Mouse (Mus musculus): ENCODE data around the gene Rps27rt. TPM values are rescaled to one million over a fixed set of nuclear protein-coding genes. Genes with fewer than 3 reads are reported as not detected.

Gene Rps27rt
- polyA plus RNA-seq, 1 experiment from 2014 or later = 405 TPM

- WGBS = 62% methylated on average over 12 of the region's 12 CpGs
- Histone ChIP-seq H3K36me3 (replicated peaks; ENCODE audit: control insufficient read depth, insufficient read depth, low read depth, low read length) (no peaks in the 10 kb centered on the region), H3K27ac (replicated peaks; ENCODE audit: low read depth, low read length) (no peak overlapping the region), H3K4me2 (ENCODE audit: low read depth, low read length) (no peak overlapping the region), H3K27me3 (ENCODE audit: control insufficient read depth, insufficient read depth, low read length) (no peaks in the 10 kb centered on the region), H3K9me3 (replicated peaks; ENCODE audit: control insufficient read depth, low read length) (peaks cover 6% of the 10 kb centered on the region), H3K4me1 (ENCODE audit: control insufficient read depth, insufficient read depth, low read length) (no peaks in the 10 kb centered on the region), H3K9ac (replicated peaks; ENCODE audit: low read length) (no peak overlapping the region), H3K4me3 (ENCODE audit: low read depth, low read length) (no peak overlapping the region)
- DNase-seq (ENCODE audit: low spot score) (no peak), ATAC-seq (replicated peaks; ENCODE audit: insufficient number of reproducible peaks, low FRiP score, low TSS enrichment, low read depth) (no peak)
Measured at GRCm38 (mm10) chr9:115012367-115012766, 29.8 kb upstream of the Rps27rt start.

- Histone ChIP-seq H3K9ac (replicated peaks; ENCODE audit: low read length) (no peak overlapping the region), H3K4me2 (ENCODE audit: low read depth, low read length) (no peak overlapping the region), H3K4me3 (ENCODE audit: low read depth, low read length) (no peak overlapping the region), H3K4me1 (ENCODE audit: control insufficient read depth, insufficient read depth, low read length) (no peaks in the 10 kb centered on the region), H3K27me3 (ENCODE audit: control insufficient read depth, insufficient read depth, low read length) (no peaks in the 10 kb centered on the region), H3K27ac (replicated peaks; ENCODE audit: low read depth, low read length) (no peak overlapping the region), H3K36me3 (replicated peaks; ENCODE audit: control insufficient read depth, insufficient read depth, low read depth, low read length) (no peaks in the 10 kb centered on the region), H3K9me3 (replicated peaks; ENCODE audit: control insufficient read depth, low read length) (peaks cover 6% of the 10 kb centered on the region)
- WGBS = 81% methylated on average over 7 of the region's 7 CpGs
- ATAC-seq (replicated peaks; ENCODE audit: insufficient number of reproducible peaks, low FRiP score, low TSS enrichment, low read depth) = no peak
- DNase-seq (ENCODE audit: low spot score) = no peak
Measured at GRCm38 (mm10) chr9:115008194-115008593, 25.7 kb upstream of the Rps27rt start.

- Histone ChIP-seq H3K4me3 (ENCODE audit: low read depth, low read length) (no peak overlapping the region), H3K27me3 (ENCODE audit: control insufficient read depth, insufficient read depth, low read length) (no peaks in the 10 kb centered on the region), H3K9me3 (replicated peaks; ENCODE audit: control insufficient read depth, low read length) (peaks cover 6% of the 10 kb centered on the region), H3K4me2 (ENCODE audit: low read depth, low read length) (no peak overlapping the region), H3K36me3 (replicated peaks; ENCODE audit: control insufficient read depth, insufficient read depth, low read depth, low read length) (no peaks in the 10 kb centered on the region), H3K4me1 (ENCODE audit: control insufficient read depth, insufficient read depth, low read length) (no peaks in the 10 kb centered on the region), H3K9ac (replicated peaks; ENCODE audit: low read length) (no peak overlapping the region), H3K27ac (replicated peaks; ENCODE audit: low read depth, low read length) (no peak overlapping the region)
- ATAC-seq (replicated peaks; ENCODE audit: insufficient number of reproducible peaks, low FRiP score, low TSS enrichment, low read depth) = no peak
- DNase-seq (ENCODE audit: low spot score) = no peak
- 79% methylated on average over 6 of the region's 6 CpGs for WGBS
Measured at GRCm38 (mm10) chr9:115007776-115008175, 25.2 kb upstream of the Rps27rt start.

- Histone ChIP-seq H3K36me3 (replicated peaks; ENCODE audit: control insufficient read depth, insufficient read depth, low read depth, low read length) (no peaks in the 10 kb centered on the region), H3K27me3 (ENCODE audit: control insufficient read depth, insufficient read depth, low read length) (no peaks in the 10 kb centered on the region), H3K4me1 (ENCODE audit: control insufficient read depth, insufficient read depth, low read length) (no peaks in the 10 kb centered on the region), H3K4me3 (ENCODE audit: low read depth, low read length) (no peak overlapping the region), H3K27ac (replicated peaks; ENCODE audit: low read depth, low read length) (no peak overlapping the region), H3K9ac (replicated peaks; ENCODE audit: low read length) (no peak overlapping the region), H3K9me3 (replicated peaks; ENCODE audit: control insufficient read depth, low read length) (peaks cover 6% of the 10 kb centered on the region), H3K4me2 (ENCODE audit: low read depth, low read length) (no peak overlapping the region)
- DNase-seq (ENCODE audit: low spot score) = no peak
- 79% methylated on average over 10 of the region's 10 CpGs for WGBS
- ATAC-seq (replicated peaks; ENCODE audit: insufficient number of reproducible peaks, low FRiP score, low TSS enrichment, low read depth) = no peak
Measured at GRCm38 (mm10) chr9:115005446-115005845, 22.9 kb upstream of the Rps27rt start.

GRCm38 (mm10) chr9:114999771-115000146 lies 17.2 kb upstream of the Rps27rt start:
- ATAC-seq (replicated peaks; ENCODE audit: insufficient number of reproducible peaks, low FRiP score, low TSS enrichment, low read depth) = no peak
- Histone ChIP-seq H3K4me2 (ENCODE audit: low read depth, low read length) (no peak overlapping the region), H3K36me3 (replicated peaks; ENCODE audit: control insufficient read depth, insufficient read depth, low read depth, low read length) (no peaks in the 10 kb centered on the region), H3K9me3 (replicated peaks; ENCODE audit: control insufficient read depth, low read length) (no peaks in the 10 kb centered on the region), H3K4me3 (ENCODE audit: low read depth, low read length) (no peak overlapping the region), H3K27ac (replicated peaks; ENCODE audit: low read depth, low read length) (no peak overlapping the region), H3K9ac (replicated peaks; ENCODE audit: low read length) (no peak overlapping the region), H3K27me3 (ENCODE audit: control insufficient read depth, insufficient read depth, low read length) (no peaks in the 10 kb centered on the region), H3K4me1 (ENCODE audit: control insufficient read depth, insufficient read depth, low read length) (no peaks in the 10 kb centered on the region)
- DNase-seq (ENCODE audit: low spot score) = no peak
- WGBS = 80% methylated on average over 5 of the region's 5 CpGs

GRCm38 (mm10) chr9:114999010-114999770 lies 16.7 kb upstream of the Rps27rt start:
- WGBS = 83% methylated on average over 6 of the region's 6 CpGs
- no peak for DNase-seq (ENCODE audit: low spot score)
- Histone ChIP-seq H3K27ac (replicated peaks; ENCODE audit: low read depth, low read length) (no peak overlapping the region), H3K4me3 (ENCODE audit: low read depth, low read length) (no peak overlapping the region), H3K9ac (replicated peaks; ENCODE audit: low read length) (no peak overlapping the region), H3K4me1 (ENCODE audit: control insufficient read depth, insufficient read depth, low read length) (no peaks in the 10 kb centered on the region), H3K36me3 (replicated peaks; ENCODE audit: control insufficient read depth, insufficient read depth, low read depth, low read length) (no peaks in the 10 kb centered on the region), H3K27me3 (ENCODE audit: control insufficient read depth, insufficient read depth, low read length) (no peaks in the 10 kb centered on the region), H3K9me3 (replicated peaks; ENCODE audit: control insufficient read depth, low read length) (no peaks in the 10 kb centered on the region), H3K4me2 (ENCODE audit: low read depth, low read length) (no peak overlapping the region)
- no peak for ATAC-seq (replicated peaks; ENCODE audit: insufficient number of reproducible peaks, low FRiP score, low TSS enrichment, low read depth)

- 98% methylated on average over 6 of the region's 6 CpGs for WGBS
- no peak overlapping the region for H3K27ac ChIP-seq (replicated peaks; ENCODE audit: low read depth, low read length)
Measured at GRCm38 (mm10) chr9:114996489-114996888, 13.9 kb upstream of the Rps27rt start.

GRCm38 (mm10) chr9:114995716-114996115 lies 13.2 kb upstream of the Rps27rt start:
- no peak for DNase-seq (ENCODE audit: low spot score)
- no peak for ATAC-seq (replicated peaks; ENCODE audit: insufficient number of reproducible peaks, low FRiP score, low TSS enrichment, low read depth)
- 91% methylated on average over 4 of the region's 4 CpGs for WGBS
- H3K9ac ChIP-seq (replicated peaks; ENCODE audit: low read length) = no peak overlapping the region
- H3K9me3 ChIP-seq (replicated peaks; ENCODE audit: control insufficient read depth, low read length) = no peaks in the 10 kb centered on the region
- H3K27me3 ChIP-seq (ENCODE audit: control insufficient read depth, insufficient read depth, low read length) = no peaks in the 10 kb centered on the region
- no peaks in the 10 kb centered on the region for H3K36me3 ChIP-seq (replicated peaks; ENCODE audit: control insufficient read depth, insufficient read depth, low read depth, low read length)
- no peak overlapping the region for H3K4me3 ChIP-seq (ENCODE audit: low read depth, low read length)
- H3K27ac ChIP-seq (replicated peaks; ENCODE audit: low read depth, low read length) = no peak overlapping the region
- no peaks in the 10 kb centered on the region for H3K4me1 ChIP-seq (ENCODE audit: control insufficient read depth, insufficient read depth, low read length)
- no peak overlapping the region for H3K4me2 ChIP-seq (ENCODE audit: low read depth, low read length)

More at GRCm38 (mm10) chr9:114996489-114996888, 13.9 kb upstream of the Rps27rt start:
- H3K4me1 ChIP-seq (ENCODE audit: control insufficient read depth, insufficient read depth, low read length) = no peaks in the 10 kb centered on the region
- H3K4me2 ChIP-seq (ENCODE audit: low read depth, low read length) = no peak overlapping the region
- ATAC-seq (replicated peaks; ENCODE audit: insufficient number of reproducible peaks, low FRiP score, low TSS enrichment, low read depth) (no peak), DNase-seq (ENCODE audit: low spot score) (no peak)
- no peaks in the 10 kb centered on the region for H3K27me3 ChIP-seq (ENCODE audit: control insufficient read depth, insufficient read depth, low read length)
- no peak overlapping the region for H3K9ac ChIP-seq (replicated peaks; ENCODE audit: low read length)
- H3K36me3 ChIP-seq (replicated peaks; ENCODE audit: control insufficient read depth, insufficient read depth, low read depth, low read length) = no peaks in the 10 kb centered on the region
- H3K9me3 ChIP-seq (replicated peaks; ENCODE audit: control insufficient read depth, low read length) = no peaks in the 10 kb centered on the region
- no peak overlapping the region for H3K4me3 ChIP-seq (ENCODE audit: low read depth, low read length)

Data from embryonic facial prominence, embryonic 11.5 days (tissue).